Mouse (Mus musculus): Measurements from ENCODE around the gene Tbc1d22a. TPM values are rescaled to one million over a fixed set of nuclear protein-coding genes. Genes with fewer than 3 reads are reported as not detected.

The Tbc1d22a gene
- polyA plus RNA-seq, 1 experiment = 28.1 TPM

GRCm38 (mm10) chr15:86331501-86332245 lies 117.4 kb downstream of the Tbc1d22a start:
- 71% methylated on average over 8 of the region's 8 CpGs for WGBS
- TF ChIP-seq POLR2A (IDR thresholded peaks at IDR 0.05; ENCODE audit: low read depth, low read length) = no peak
- peaks cover 9% of the 10 kb centered on the region; the same call in 1 of the 2 replicates for H3K4me1 ChIP-seq (ENCODE audit: control insufficient read depth, insufficient read depth, insufficient read length)
- H3K4me3 ChIP-seq (ENCODE audit: extremely low read depth, insufficient read depth, insufficient read length) = no peak overlapping the region
- no peak overlapping the region for H3K27ac ChIP-seq (ENCODE audit: insufficient read depth, low read length)
- no peaks in the 10 kb centered on the region for H3K27me3 ChIP-seq (ENCODE audit: control insufficient read depth, insufficient read depth, low read length)
- no peak for DNase-seq (ENCODE audit: low read depth in 1 of 2, low spot score in 2 of 2)
- no peaks in the 10 kb centered on the region for H3K36me3 ChIP-seq (ENCODE audit: control insufficient read depth, insufficient read depth, low read length)

DNA sequence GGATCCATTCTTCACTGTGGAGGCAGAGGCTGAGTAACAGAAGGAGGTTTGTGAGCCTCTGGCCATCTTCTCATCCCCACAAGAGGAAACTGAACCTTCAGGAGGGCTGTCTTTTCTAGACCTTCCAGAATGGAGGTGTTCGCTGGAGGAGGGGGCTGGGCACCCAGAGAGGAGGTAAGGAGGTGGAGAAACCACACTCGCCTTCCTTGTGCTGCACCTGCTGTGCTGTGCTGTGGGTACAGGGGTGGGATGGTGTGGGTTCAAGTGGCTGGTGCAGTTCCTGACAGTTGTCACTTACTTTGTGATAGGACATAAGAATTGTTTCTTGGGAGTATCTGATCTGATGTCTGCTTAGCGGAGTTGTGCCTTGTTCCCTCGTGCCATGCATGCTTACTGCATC lies 118.9 kb downstream of the Tbc1d22a start:
- no peak overlapping the region for H3K4me3 ChIP-seq (ENCODE audit: extremely low read depth, insufficient read depth, insufficient read length)
- DNase-seq (ENCODE audit: low read depth in 1 of 2, low spot score in 2 of 2) = no peak
- H3K27me3 ChIP-seq (ENCODE audit: control insufficient read depth, insufficient read depth, low read length) = no peaks in the 10 kb centered on the region
- 71% methylated on average over 4 of the region's 4 CpGs for WGBS
- H3K36me3 ChIP-seq (ENCODE audit: control insufficient read depth, insufficient read depth, low read length) = no peaks in the 10 kb centered on the region
- H3K4me1 ChIP-seq (ENCODE audit: control insufficient read depth, insufficient read depth, insufficient read length) = peaks cover 9% of the 10 kb centered on the region; the same call in 1 of the 2 replicates
- TF ChIP-seq POLR2A (IDR thresholded peaks at IDR 0.05; ENCODE audit: low read depth, low read length) (no peak), CTCF (IDR thresholded peaks at IDR 0.05; ENCODE audit: extremely low read depth, insufficient read depth, insufficient read length, insufficient replicate concordance) (no peak)
- H3K27ac ChIP-seq (ENCODE audit: insufficient read depth, low read length) = no peak overlapping the region

DNA sequence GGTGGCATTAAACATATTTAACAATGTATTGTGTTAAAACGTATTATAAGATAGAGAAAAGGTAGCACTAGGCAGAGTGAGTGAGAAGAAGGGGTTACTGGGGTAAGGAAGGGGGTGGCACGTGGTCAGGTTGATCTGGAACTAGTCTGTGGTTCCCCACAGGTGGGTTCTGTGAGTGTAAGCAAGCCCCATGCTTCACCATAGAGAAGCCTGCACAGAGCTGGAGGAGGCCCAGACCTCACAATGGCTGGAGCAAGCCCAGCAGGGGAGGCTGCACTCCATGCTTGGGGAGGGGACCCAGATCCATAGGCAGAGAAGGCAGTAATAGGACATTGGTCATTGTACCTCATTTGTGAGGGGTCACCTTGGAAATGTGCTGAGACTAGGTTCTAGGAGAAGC lies 119.3 kb downstream of the Tbc1d22a start:
- Histone ChIP-seq H3K27me3 (ENCODE audit: control insufficient read depth, insufficient read depth, low read length) (no peaks in the 10 kb centered on the region), H3K4me1 (ENCODE audit: control insufficient read depth, insufficient read depth, insufficient read length) (peaks cover 9% of the 10 kb centered on the region; the same call in 1 of the 2 replicates), H3K4me3 (ENCODE audit: extremely low read depth, insufficient read depth, insufficient read length) (no peak overlapping the region), H3K27ac (ENCODE audit: insufficient read depth, low read length) (no peak overlapping the region), H3K36me3 (ENCODE audit: control insufficient read depth, insufficient read depth, low read length) (no peaks in the 10 kb centered on the region)
- WGBS = 60% methylated on average over 2 of the region's 2 CpGs
- TF ChIP-seq POLR2A (IDR thresholded peaks at IDR 0.05; ENCODE audit: low read depth, low read length) (no peak), CTCF (IDR thresholded peaks at IDR 0.05; ENCODE audit: extremely low read depth, insufficient read depth, insufficient read length, insufficient replicate concordance) (no peak)
- DNase-seq (ENCODE audit: low read depth in 1 of 2, low spot score in 2 of 2) = no peak

GRCm38 (mm10) chr15:86334276-86334675 lies 120.0 kb downstream of the Tbc1d22a start:
- Histone ChIP-seq H3K36me3 (ENCODE audit: control insufficient read depth, insufficient read depth, low read length) (no peaks in the 10 kb centered on the region), H3K4me1 (ENCODE audit: control insufficient read depth, insufficient read depth, insufficient read length) (peaks cover 9% of the 10 kb centered on the region; the same call in 1 of the 2 replicates), H3K27ac (ENCODE audit: insufficient read depth, low read length) (no peak overlapping the region), H3K27me3 (ENCODE audit: control insufficient read depth, insufficient read depth, low read length) (no peaks in the 10 kb centered on the region), H3K4me3 (ENCODE audit: extremely low read depth, insufficient read depth, insufficient read length) (no peak overlapping the region)
- no peak for TF ChIP-seq POLR2A (IDR thresholded peaks at IDR 0.05; ENCODE audit: low read depth, low read length)
- no peak for TF ChIP-seq CTCF (IDR thresholded peaks at IDR 0.05; ENCODE audit: extremely low read depth, insufficient read depth, insufficient read length, insufficient replicate concordance)
- 79% methylated on average over 4 of the region's 4 CpGs for WGBS
- DNase-seq (ENCODE audit: low read depth in 1 of 2, low spot score in 2 of 2) = no peak

DNA sequence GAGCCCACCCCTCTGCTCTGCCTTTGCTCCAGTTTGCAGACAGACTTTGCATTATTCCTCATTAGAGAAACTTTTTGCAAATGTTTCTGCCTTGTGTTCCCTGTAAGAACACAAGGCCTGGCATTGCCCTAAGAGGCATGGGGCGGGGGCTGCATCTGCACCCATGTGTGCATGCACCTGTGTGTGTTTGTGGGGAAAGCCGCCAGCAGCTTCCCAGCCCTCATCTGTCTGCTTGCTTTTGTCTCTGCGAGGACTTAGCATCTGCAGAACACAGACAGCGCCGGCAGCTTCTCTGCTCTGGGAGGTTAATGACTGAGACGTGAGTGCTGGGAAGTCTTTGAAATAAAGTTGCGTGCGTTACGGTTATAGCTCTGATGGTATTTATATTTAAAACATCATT lies 120.5 kb downstream of the Tbc1d22a start:
- TF ChIP-seq CTCF (IDR thresholded peaks at IDR 0.05; ENCODE audit: extremely low read depth, insufficient read depth, insufficient read length, insufficient replicate concordance) (no peak), POLR2A (IDR thresholded peaks at IDR 0.05; ENCODE audit: low read depth, low read length) (no peak)
- Histone ChIP-seq H3K36me3 (ENCODE audit: control insufficient read depth, insufficient read depth, low read length) (no peaks in the 10 kb centered on the region), H3K4me3 (ENCODE audit: extremely low read depth, insufficient read depth, insufficient read length) (no peak overlapping the region), H3K4me1 (ENCODE audit: control insufficient read depth, insufficient read depth, insufficient read length) (peaks cover 9% of the 10 kb centered on the region; the same call in 1 of the 2 replicates), H3K27me3 (ENCODE audit: control insufficient read depth, insufficient read depth, low read length) (no peaks in the 10 kb centered on the region), H3K27ac (ENCODE audit: insufficient read depth, low read length) (no peak overlapping the region)
- whole genome bisulfite sequencing = 83% methylated on average over 9 of the region's 9 CpGs
- DNase-seq (ENCODE audit: low read depth in 1 of 2, low spot score in 2 of 2) = no peak

GRCm38 (mm10) chr15:86335781-86336180 lies 121.5 kb downstream of the Tbc1d22a start:
- Histone ChIP-seq H3K27me3 (ENCODE audit: control insufficient read depth, insufficient read depth, low read length) (no peaks in the 10 kb centered on the region), H3K4me3 (ENCODE audit: extremely low read depth, insufficient read depth, insufficient read length) (no peak overlapping the region), H3K27ac (ENCODE audit: insufficient read depth, low read length) (no peak overlapping the region), H3K4me1 (ENCODE audit: control insufficient read depth, insufficient read depth, insufficient read length) (peaks cover 7% of the 10 kb centered on the region; the same call in 1 of the 2 replicates), H3K36me3 (ENCODE audit: control insufficient read depth, insufficient read depth, low read length) (no peaks in the 10 kb centered on the region)
- no peak for DNase-seq (ENCODE audit: low read depth in 1 of 2, low spot score in 2 of 2)
- WGBS = 80% methylated on average over 1 of the region's 1 CpGs
- no peak for TF ChIP-seq POLR2A (IDR thresholded peaks at IDR 0.05; ENCODE audit: low read depth, low read length)
- TF ChIP-seq CTCF (IDR thresholded peaks at IDR 0.05; ENCODE audit: extremely low read depth, insufficient read depth, insufficient read length, insufficient replicate concordance) = no peak

DNA sequence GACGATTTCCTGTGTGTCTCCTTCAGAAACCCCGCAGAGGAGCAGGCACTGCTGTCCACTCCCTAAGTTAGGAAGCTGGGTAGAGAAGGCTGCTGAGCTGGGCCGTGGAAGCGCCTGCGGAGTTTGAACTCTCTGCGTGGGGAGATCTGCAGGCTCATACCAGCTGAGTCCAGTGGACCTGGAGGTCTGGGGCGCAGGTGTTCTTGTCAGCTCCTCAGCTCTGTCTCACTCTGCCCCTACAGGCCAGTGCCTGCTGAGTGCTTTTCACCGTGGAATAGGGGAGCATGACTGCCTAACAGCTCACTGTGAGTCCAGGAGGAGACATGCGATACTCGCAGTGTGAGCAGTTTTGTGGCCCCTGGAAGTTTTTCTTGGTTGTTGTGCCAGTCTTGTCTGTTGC lies 123.5 kb downstream of the Tbc1d22a start:
- no peak overlapping the region for H3K4me3 ChIP-seq (ENCODE audit: extremely low read depth, insufficient read depth, insufficient read length)
- H3K36me3 ChIP-seq (ENCODE audit: control insufficient read depth, insufficient read depth, low read length) = no peaks in the 10 kb centered on the region
- DNase-seq (ENCODE audit: low read depth in 1 of 2, low spot score in 2 of 2) = no peak
- peaks cover 6% of the 10 kb centered on the region; the same call in 1 of the 2 replicates for H3K4me1 ChIP-seq (ENCODE audit: control insufficient read depth, insufficient read depth, insufficient read length)
- no peak for TF ChIP-seq CTCF (IDR thresholded peaks at IDR 0.05; ENCODE audit: extremely low read depth, insufficient read depth, insufficient read length, insufficient replicate concordance)
- no peak for TF ChIP-seq POLR2A (IDR thresholded peaks at IDR 0.05; ENCODE audit: low read depth, low read length)
- H3K27me3 ChIP-seq (ENCODE audit: control insufficient read depth, insufficient read depth, low read length) = no peaks in the 10 kb centered on the region
- WGBS = 78% methylated on average over 10 of the region's 10 CpGs
- H3K27ac ChIP-seq (ENCODE audit: insufficient read depth, low read length) = no peak overlapping the region

Data from spleen, adult 2 months (tissue).